Mouse (Mus musculus): Measurements from ENCODE around the gene Serpina1f. TPM values are rescaled to one million over a fixed set of nuclear protein-coding genes. Genes with fewer than 3 reads are reported as not detected.

Gene Serpina1f
- polyA plus RNA-seq, 1 experiment from 2014 or later = not detected

GRCm38 (mm10) chr12:103660076-103660475 is 35.3 kb downstream of the Serpina1f start:
- Histone ChIP-seq H3K36me3 (ENCODE audit: control insufficient read depth, insufficient read depth, low read length) (no peaks in the 10 kb centered on the region), H3K27me3 (ENCODE audit: control insufficient read depth, insufficient read depth, low read length) (no peaks in the 10 kb centered on the region), H3K4me2 (replicated peaks; ENCODE audit: low read depth) (no peak overlapping the region), H3K9ac (ENCODE audit: low read length) (no peak overlapping the region), H3K4me3 (ENCODE audit: low read depth, low read length) (no peak overlapping the region), H3K27ac (replicated peaks) (no peak overlapping the region), H3K9me3 (ENCODE audit: control insufficient read depth, low read length) (no peaks in the 10 kb centered on the region), H3K4me1 (replicated peaks; ENCODE audit: control insufficient read depth, insufficient read depth) (no peaks in the 10 kb centered on the region)
- ATAC-seq (ENCODE audit: low FRiP score, low TSS enrichment) (no peak), DNase-seq (ENCODE audit: low spot score) (no peak)
- WGBS = 83% methylated on average over 5 of the region's 5 CpGs
- TF ChIP-seq EP300 (optimal IDR thresholded peaks at IDR 0.05) (no peak), CTCF (IDR thresholded peaks at IDR 0.05; ENCODE audit: low read depth) (no peak)

- Histone ChIP-seq H3K9ac (ENCODE audit: low read length) (no peak overlapping the region), H3K4me3 (ENCODE audit: low read depth, low read length) (no peak overlapping the region), H3K4me1 (replicated peaks; ENCODE audit: control insufficient read depth, insufficient read depth) (no peaks in the 10 kb centered on the region), H3K36me3 (ENCODE audit: control insufficient read depth, insufficient read depth, low read length) (no peaks in the 10 kb centered on the region), H3K9me3 (ENCODE audit: control insufficient read depth, low read length) (no peaks in the 10 kb centered on the region), H3K27ac (replicated peaks) (no peak overlapping the region), H3K4me2 (replicated peaks; ENCODE audit: low read depth) (no peak overlapping the region), H3K27me3 (ENCODE audit: control insufficient read depth, insufficient read depth, low read length) (no peaks in the 10 kb centered on the region)
- TF ChIP-seq CTCF (IDR thresholded peaks at IDR 0.05; ENCODE audit: low read depth) (no peak), EP300 (optimal IDR thresholded peaks at IDR 0.05) (no peak)
- 75% methylated on average over 2 of the region's 2 CpGs for WGBS
- ATAC-seq (ENCODE audit: low FRiP score, low TSS enrichment) = no peak
- no peak for DNase-seq (ENCODE audit: low spot score)
Measured at GRCm38 (mm10) chr12:103659171-103659570, 36.2 kb downstream of the Serpina1f start.

- H3K4me3 ChIP-seq (ENCODE audit: low read depth, low read length) = no peak overlapping the region
- DNase-seq (ENCODE audit: low spot score) (no peak), ATAC-seq (ENCODE audit: low FRiP score, low TSS enrichment) (no peak)
- no peak overlapping the region for H3K9ac ChIP-seq (ENCODE audit: low read length)
- TF ChIP-seq EP300 (optimal IDR thresholded peaks at IDR 0.05) = no peak
- no peak for TF ChIP-seq CTCF (IDR thresholded peaks at IDR 0.05; ENCODE audit: low read depth)
- H3K4me1 ChIP-seq (replicated peaks; ENCODE audit: control insufficient read depth, insufficient read depth) = no peaks in the 10 kb centered on the region
- H3K9me3 ChIP-seq (ENCODE audit: control insufficient read depth, low read length) = no peaks in the 10 kb centered on the region
- H3K27ac ChIP-seq (replicated peaks) = no peak overlapping the region
- H3K27me3 ChIP-seq (ENCODE audit: control insufficient read depth, insufficient read depth, low read length) = no peaks in the 10 kb centered on the region
- H3K4me2 ChIP-seq (replicated peaks; ENCODE audit: low read depth) = no peak overlapping the region
- 72% methylated on average over 10 of the region's 10 CpGs for WGBS
- H3K36me3 ChIP-seq (ENCODE audit: control insufficient read depth, insufficient read depth, low read length) = no peaks in the 10 kb centered on the region
Measured at GRCm38 (mm10) chr12:103657991-103658390, 37.3 kb downstream of the Serpina1f start.

- no peak within 1 kb of the TSS for H3K9ac ChIP-seq (ENCODE audit: low read length)
- H3K4me1 ChIP-seq (replicated peaks; ENCODE audit: control insufficient read depth, insufficient read depth) = no peaks in the 10 kb centered on the region
- TF ChIP-seq EP300 (optimal IDR thresholded peaks at IDR 0.05) (no peak), CTCF (IDR thresholded peaks at IDR 0.05; ENCODE audit: low read depth) (no peak)
- 59% methylated on average over 9 of the region's 9 CpGs for WGBS
- no peaks in the 10 kb centered on the region for H3K27me3 ChIP-seq (ENCODE audit: control insufficient read depth, insufficient read depth, low read length)
- ATAC-seq (ENCODE audit: low FRiP score, low TSS enrichment) (no peak), DNase-seq (ENCODE audit: low spot score) (no peak)
- H3K36me3 ChIP-seq (ENCODE audit: control insufficient read depth, insufficient read depth, low read length) = no peaks in the 10 kb centered on the region
- H3K4me3 ChIP-seq (ENCODE audit: low read depth, low read length) = no peak within 1 kb of the TSS
- no peak within 1 kb of the TSS for H3K27ac ChIP-seq (replicated peaks)
- no peak within 1 kb of the TSS for H3K4me2 ChIP-seq (replicated peaks; ENCODE audit: low read depth)
- H3K9me3 ChIP-seq (ENCODE audit: control insufficient read depth, low read length) = no peaks in the 10 kb centered on the region
Measured at GRCm38 (mm10) chr12:103656848-103657626, 38.3 kb downstream of the Serpina1f start, which contains the start of gene Serpina6. Gene Serpina6, minus strand, starts transcription at chr12:103657212.

- 76% methylated on average over 7 of the region's 7 CpGs for WGBS
- H3K27me3 ChIP-seq (ENCODE audit: control insufficient read depth, insufficient read depth, low read length) = no peaks in the 10 kb centered on the region
- H3K9ac ChIP-seq (ENCODE audit: low read length) = no peak overlapping the region
- no peaks in the 10 kb centered on the region for H3K4me1 ChIP-seq (replicated peaks; ENCODE audit: control insufficient read depth, insufficient read depth)
- H3K27ac ChIP-seq (replicated peaks) = no peak overlapping the region
- no peak for ATAC-seq (ENCODE audit: low FRiP score, low TSS enrichment)
- no peak for DNase-seq (ENCODE audit: low spot score)
- H3K9me3 ChIP-seq (ENCODE audit: control insufficient read depth, low read length) = no peaks in the 10 kb centered on the region
- H3K4me3 ChIP-seq (ENCODE audit: low read depth, low read length) = no peak overlapping the region
- no peak overlapping the region for H3K4me2 ChIP-seq (replicated peaks; ENCODE audit: low read depth)
- H3K36me3 ChIP-seq (ENCODE audit: control insufficient read depth, insufficient read depth, low read length) = no peaks in the 10 kb centered on the region
- TF ChIP-seq CTCF (IDR thresholded peaks at IDR 0.05; ENCODE audit: low read depth) (no peak), EP300 (optimal IDR thresholded peaks at IDR 0.05) (no peak)
Measured at GRCm38 (mm10) chr12:103655123-103656044, 39.9 kb downstream of the Serpina1f start.

Measured in stomach, postnatal 0 days (tissue).